Mouse (Mus musculus): ENCODE measurements around the gene Ly6g6d.

GRCm38 (mm10) chr17:35108097-35108496 is 30.2 kb upstream of the Ly6g6d start, which contains the start of gene Ly6g5c:
- no peak for TF ChIP-seq CTCF (IDR thresholded peaks at IDR 0.05; ENCODE audit: insufficient read depth, low read depth, low read length)
- no peak for TF ChIP-seq POLR2A (IDR thresholded peaks at IDR 0.05; ENCODE audit: insufficient read depth, low read depth, low read length)

All from olfactory bulb, adult 2 months (tissue).